Mouse (Mus musculus) MEL-GATA-1-ER (cell line): ENCODE results near the gene Agpat2.

Experiments
- DNase-seq: peaks from one replicate; pipeline ENCODE4 v3.0.0-alpha.2; 2012; ENCODE audit warnings: low read depth; ENCODE audit errors: extremely low read depth

Agpat2 gene

GRCm38 (mm10) chr2:26596898-26597297 is 7.3 kb downstream of the Agpat2 start:
- DNase-seq: no peak

GRCm38 (mm10) chr2:26595725-26596435 is 8.3 kb downstream of the Agpat2 start:
- no peak for DNase-seq

GRCm38 (mm10) chr2:26594934-26595724 is 9.1 kb downstream of the Agpat2 start:
- no peak for DNase-seq

- DNase-seq: no peak
Measured at GRCm38 (mm10) chr2:26594461-26594933, 9.7 kb downstream of the Agpat2 start.

GRCm38 (mm10) chr2:26594022-26594346 is 10.2 kb downstream of the Agpat2 start:
- peak; percentile 65 for DNase-seq

- no peak for DNase-seq
Measured at GRCm38 (mm10) chr2:26593211-26594021, 10.8 kb downstream of the Agpat2 start.

GRCm38 (mm10) chr2:26591416-26591815 is 12.8 kb downstream of the Agpat2 start:
- no peak for DNase-seq

GRCm38 (mm10) chr2:26590962-26591361 is 13.3 kb downstream of the Agpat2 start:
- DNase-seq: no peak

- DNase-seq: no peak
Measured at GRCm38 (mm10) chr2:26590282-26590681, 13.9 kb downstream of the Agpat2 start.

GRCm38 (mm10) chr2:26589284-26589683 is 14.9 kb downstream of the Agpat2 start:
- no peak for DNase-seq

- no peak for DNase-seq
Measured at GRCm38 (mm10) chr2:26588573-26588972, 15.6 kb downstream of the Agpat2 start.

GRCm38 (mm10) chr2:26587044-26587405 is 17.2 kb downstream of the Agpat2 start:
- DNase-seq: no peak

GRCm38 (mm10) chr2:26586294-26587043 is 17.7 kb downstream of the Agpat2 start, which contains the start of gene Gm20532:
Gene Gm20532, plus strand, starts transcription at chr2:26586639.
- no peak for DNase-seq

GRCm38 (mm10) chr2:26585713-26586112 is 18.5 kb downstream of the Agpat2 start:
- no peak for DNase-seq

- DNase-seq: no peak
Measured at GRCm38 (mm10) chr2:26583640-26584039, 20.6 kb downstream of the Agpat2 start.

- DNase-seq: no peak
Measured at GRCm38 (mm10) chr2:26582741-26583140, 21.5 kb downstream of the Agpat2 start.

- no peak for DNase-seq
Measured at GRCm38 (mm10) chr2:26582203-26582602, 22.0 kb downstream of the Agpat2 start.

GRCm38 (mm10) chr2:26580751-26581150 is 23.5 kb downstream of the Agpat2 start:
- DNase-seq: no peak

GRCm38 (mm10) chr2:26579714-26580113 is 24.5 kb downstream of the Agpat2 start, which contains the start of gene Egfl7:
Gene Egfl7, plus strand, starts transcription at chr2:26580014.
- no peak for DNase-seq

GRCm38 (mm10) chr2:26578369-26578768 is 25.8 kb downstream of the Agpat2 start:
- DNase-seq: no peak

- DNase-seq: no peak
Measured at GRCm38 (mm10) chr2:26576462-26576861, 27.8 kb downstream of the Agpat2 start.
